22 mouse cellular contexts compared by ENCODE assay signal in the genomic region with DNA sequence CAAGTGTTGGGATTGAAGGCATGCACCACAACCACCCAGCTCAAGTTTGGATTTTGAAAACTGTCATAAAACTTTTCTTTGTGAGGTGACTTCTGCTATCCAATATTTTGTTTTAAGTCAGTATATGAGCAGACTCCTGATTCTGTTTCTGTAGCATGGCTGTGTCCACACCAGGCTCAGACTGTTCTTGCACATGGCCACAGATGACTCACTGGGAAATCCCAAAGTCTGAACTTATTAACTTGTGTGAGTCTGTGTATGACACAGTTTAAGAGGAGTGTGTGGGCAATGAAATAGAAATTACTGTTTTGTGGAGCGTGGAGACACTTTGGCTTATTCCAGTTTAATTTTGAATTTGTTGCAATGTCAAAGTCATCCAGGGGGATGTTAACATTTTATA.
A peak's percentile ranks its signal among the peaks of the same experiment; 100 is the strongest.
DNase-seq lines count a peak whose midpoint lies in the region; ATAC-seq and TF ChIP-seq lines count a peak whose summit lies in the region.
"Had no signal": no experiment of that assay in that cellular context is flagged by ENCODE, and none has a peak within 500 bp of the region (broad histone marks: within the 10 kb centered on the region; RNA-seq: fewer than 3 reads in every experiment).

No protein-coding gene starts in this region.

- no peak overlapping the region for H3K27ac ChIP-seq in limb, embryonic 14.5 days (replicated peaks; ENCODE audit: low read depth, low read length)
- no peak overlapping the region for H3K27ac ChIP-seq in limb, embryonic 10.5 days
- no peak overlapping the region for H3K27ac ChIP-seq in CH12.LX (ENCODE audit: insufficient read depth, low read depth)
- no peak overlapping the region for H3K27ac ChIP-seq in intestine, postnatal 0 days (ENCODE audit: low read depth, low read length)

- WGBS in limb, embryonic 14.5 days, result 92% methylated on average over 1 of the region's 1 CpGs
- WGBS in limb, embryonic 10.5 days, result 94% methylated on average over 1 of the region's 1 CpGs
- WGBS in intestine, postnatal 0 days, result 86% methylated on average over 1 of the region's 1 CpGs

- in situ Hi-C loops in CH12.LX (cut with MboI; ENCODE audit: low pct_ligation_motif_present, low pct_unique_long_range_greater_than_20kb, low sequenced_read_pairs), result no loop called here
- in situ Hi-C loops in Patski (cut with MboI; ENCODE audit: low pct_unique_long_range_greater_than_20kb), result loop anchor here (25.0 kb wide), 1 partner anchor 800 kb away; no protein-coding TSS in a partner anchor

- H3K4me2 ChIP-seq in limb, embryonic 14.5 days (replicated peaks; ENCODE audit: low read depth, low read length, severe bottlenecking), result no peak overlapping the region
- no peak overlapping the region for H3K4me2 ChIP-seq in CH12.LX (ENCODE audit: insufficient read depth, low read depth, poor library complexity, severe bottlenecking)
- H3K4me2 ChIP-seq in intestine, postnatal 0 days (replicated peaks; ENCODE audit: low read depth), result no peak overlapping the region

- TF ChIP-seq CTCF in CH12.LX (conservative IDR thresholded peaks at IDR 0.05 in 1 of 2, IDR thresholded peaks at IDR 0.05 in 1 of 2; ENCODE audit: low read depth in 2 of 2, low read length in 2 of 2), result no peak
- no peak for TF ChIP-seq CTCF in Patski (IDR thresholded peaks at IDR 0.05)
- TF ChIP-seq CTCF in intestine, postnatal 0 days (IDR thresholded peaks at IDR 0.05; ENCODE audit: low read depth), result no peak

- TF ChIP-seq POLR2A in limb, embryonic 14.5 days (IDR thresholded peaks at IDR 0.05; ENCODE audit: borderline replicate concordance, extremely low read depth, insufficient read depth, insufficient read length), result no peak
- TF ChIP-seq POLR2A in CH12.LX (IDR thresholded peaks at IDR 0.05; ENCODE audit: low read depth, low read length), result no peak

- POLR2A ChIA-PET in Patski (lab: Charles Lee), result no interaction called here

- no peak for TF ChIP-seq RAD21 in CH12.LX (IDR thresholded peaks at IDR 0.05; ENCODE audit: low read depth, low read length)

- DNase-seq in limb, embryonic 14.5 days (ENCODE audit: low spot score), result no peak
- no peak for DNase-seq in limb, embryonic 10.5 days (ENCODE audit: low spot score)
- DNase-seq in CH12.LX (ENCODE audit: extremely low read depth) (peak; percentile 43), Patski (ENCODE audit: low read depth, low spot score) (peak; percentile 38)
- DNase-seq in Muller cell, postnatal 12 days (ENCODE audit: inconsistent ontology term), result peak; percentile 9
- DNase-seq in kidney, adult 8-10 months, result no peak
- no peak for DNase-seq in left cerebral cortex, postnatal 10 days (ENCODE audit: extremely low spot score in 1 of 2, low spot score in 2 of 2)
- DNase-seq: adrenal gland, adult 2 months; adrenal gland, adult 8-10 months; adrenal gland, postnatal 10 days; adrenal gland, postnatal 14 days; adrenal gland, postnatal 25 days; B cell, adult 2 months; cerebellum, adult 11 months; cerebellum, adult 11-12 months; cerebellum, adult 18-20 months; cerebellum, adult 2 months; cerebellum, adult 8-10 months had no signal

- H3K9me3 ChIP-seq in limb, embryonic 14.5 days (ENCODE audit: control insufficient read depth, low read length), result no peaks in the 10 kb centered on the region
- no peaks in the 10 kb centered on the region for H3K9me3 ChIP-seq in limb, embryonic 10.5 days (replicated peaks)
- H3K9me3 ChIP-seq in CH12.LX (replicated peaks; ENCODE audit: low read length), result no peaks in the 10 kb centered on the region
- no peaks in the 10 kb centered on the region for H3K9me3 ChIP-seq in intestine, postnatal 0 days (ENCODE audit: control insufficient read depth)

- H3K4me3 ChIP-seq in limb, embryonic 14.5 days (replicated peaks; ENCODE audit: low read length), result no peak overlapping the region
- H3K4me3 ChIP-seq in limb, embryonic 10.5 days, result no peak overlapping the region
- no peak overlapping the region for H3K4me3 ChIP-seq in CH12.LX (replicated peaks in 1 of 3; ENCODE audit: low read depth in 2 of 3, low read length in 2 of 3, poor library complexity in 1 of 3)
- no peak overlapping the region for H3K4me3 ChIP-seq in intestine, postnatal 0 days (ENCODE audit: low read depth, low read length)

- no peak for TF ChIP-seq EP300 in CH12.LX (IDR thresholded peaks at IDR 0.05; ENCODE audit: low read length)

- no peaks in the 10 kb centered on the region for H3K79me2 ChIP-seq in CH12.LX (replicated peaks; ENCODE audit: control insufficient read depth, extremely low read depth, insufficient read depth, poor library complexity, severe bottlenecking)

- ATAC-seq in limb, embryonic 14.5 days (ENCODE audit: low FRiP score, low read depth), result peak; percentile 53; the same call in 1 of the 2 replicates
- ATAC-seq in Patski, result peak; percentile 88
- no peak for ATAC-seq in intestine, postnatal 0 days
- ATAC-seq: activated CD4-positive, CD25-positive, alpha-beta regulatory T cell, adult 4 months; CD4-positive, CD25-positive, alpha-beta regulatory T cell, adult 4 months had no signal

- no peaks in the 10 kb centered on the region for H3K36me3 ChIP-seq in limb, embryonic 14.5 days (ENCODE audit: control insufficient read depth, insufficient read depth, low read length)
- H3K36me3 ChIP-seq in limb, embryonic 10.5 days, result no peaks in the 10 kb centered on the region
- no peaks in the 10 kb centered on the region for H3K36me3 ChIP-seq in CH12.LX (replicated peaks in 1 of 2; ENCODE audit: control insufficient read depth in 1 of 2, insufficient read depth in 1 of 2, low read length in 1 of 2)
- H3K36me3 ChIP-seq in intestine, postnatal 0 days (ENCODE audit: control insufficient read depth, insufficient read depth), result no peaks in the 10 kb centered on the region
- H3K36me3 ChIP-seq: G1E had no signal

- CTCF ChIA-PET in Patski (lab: Charles Lee), result no interaction called here

- dilution Hi-C loops in CH12.LX (cut with MboI; ENCODE audit: extremely low pct_ligation_motif_present, extremely low pct_unique_long_range_greater_than_20kb, low sequenced_read_pairs), result no loop called here

- intact Hi-C loops in left cerebral cortex, postnatal 10 days (cut with DNase I), result no loop called here

- H3K4me1 ChIP-seq in limb, embryonic 14.5 days (ENCODE audit: control insufficient read depth, insufficient read depth, low read length), result no peaks in the 10 kb centered on the region
- H3K4me1 ChIP-seq in limb, embryonic 10.5 days, result no peaks in the 10 kb centered on the region
- peaks cover 0 to 14% of the 10 kb centered on the region in 2 experiments; a peak in 2 of 4 replicates for H3K4me1 ChIP-seq in CH12.LX (ENCODE audit: control insufficient read depth in 1 of 2, insufficient read depth in 2 of 2)
- no peaks in the 10 kb centered on the region for H3K4me1 ChIP-seq in intestine, postnatal 0 days (replicated peaks; ENCODE audit: control insufficient read depth, insufficient read depth, low read length)

- no peaks in the 10 kb centered on the region for H3K27me3 ChIP-seq in limb, embryonic 14.5 days (ENCODE audit: control insufficient read depth, insufficient read depth, low read length)
- H3K27me3 ChIP-seq in limb, embryonic 10.5 days (ENCODE audit: low read depth, poor library complexity, severe bottlenecking), result no peaks in the 10 kb centered on the region
- H3K27me3 ChIP-seq in CH12.LX (replicated peaks) (no peaks in the 10 kb centered on the region), Patski (no peaks in the 10 kb centered on the region)
- H3K27me3 ChIP-seq in intestine, postnatal 0 days (replicated peaks; ENCODE audit: control insufficient read depth, insufficient read depth, low read length), result no peaks in the 10 kb centered on the region

- H3K9ac ChIP-seq in limb, embryonic 14.5 days (ENCODE audit: low read depth, low read length, severe bottlenecking), result no peak overlapping the region
- H3K9ac ChIP-seq in CH12.LX (ENCODE audit: insufficient read depth, low read depth), result no peak overlapping the region
- H3K9ac ChIP-seq in intestine, postnatal 0 days (ENCODE audit: low read depth, low read length), result no peak overlapping the region

TF ChIP-seq in CH12.LX, 34 proteins besides CTCF, POLR2A, EP300 and RAD21:
- TF ChIP-seq TBP (conservative IDR thresholded peaks at IDR 0.05; ENCODE audit: low read depth, low read length), result no peak
- TF ChIP-seq USF2 (conservative IDR thresholded peaks at IDR 0.05; ENCODE audit: low read depth, low read length), result no peak
- TF ChIP-seq ZNF384 (IDR thresholded peaks at IDR 0.05; ENCODE audit: low read depth, low read length), result no peak
- no peak for TF ChIP-seq CHD2 (IDR thresholded peaks at IDR 0.05; ENCODE audit: low read length)
TF ChIP-seq in CH12.LX: peak in this region for 0.

Comparison
In these comparisons a context has a peak if more than half of its experiments do, and no peak if none do; other contexts are left out.
1. DNase-seq: peak in CH12.LX (single experiment), Muller cell, postnatal 12 days (single experiment) and Patski (single experiment); none in limb, embryonic 14.5 days (single experiment), limb, embryonic 10.5 days (single experiment), kidney, adult 8-10 months (0 of 2) and left cerebral cortex, postnatal 10 days (0 of 2).